Mouse (Mus musculus) natural killer cell, adult 2 months (primary cell): ENCODE results near the gene Ctr9.

Experiments used
- DNase-seq, 2 experiments: peaks; one replicate each; pipeline ENCODE4 v3.0.0; 2022; ENCODE audit warnings: low spot score in 2 of 2

Ctr9 gene

DNA sequence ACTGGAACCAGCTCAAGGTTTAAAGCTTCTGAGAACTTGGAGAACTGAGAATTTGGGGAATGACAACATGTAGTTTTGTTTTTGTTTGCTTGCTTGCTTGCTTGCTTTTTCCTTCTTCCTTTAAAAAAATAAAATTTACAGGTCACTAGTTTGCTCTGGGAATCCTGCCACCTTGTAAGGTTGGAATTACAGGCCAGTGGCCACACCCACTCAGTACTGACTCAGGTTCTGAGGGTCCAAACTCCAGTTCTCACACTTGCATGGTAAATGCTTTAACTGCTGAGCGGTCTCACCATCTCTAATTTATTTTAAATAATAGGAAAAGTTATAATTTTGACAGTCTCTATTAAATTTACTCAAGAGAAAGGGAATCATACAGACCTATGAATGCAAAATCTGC lies 69.4 kb downstream of the Ctr9 start:
- DNase-seq, result no peak
